Mouse (Mus musculus): Measurements from ENCODE around the gene Phex.

Phex gene

DNA sequence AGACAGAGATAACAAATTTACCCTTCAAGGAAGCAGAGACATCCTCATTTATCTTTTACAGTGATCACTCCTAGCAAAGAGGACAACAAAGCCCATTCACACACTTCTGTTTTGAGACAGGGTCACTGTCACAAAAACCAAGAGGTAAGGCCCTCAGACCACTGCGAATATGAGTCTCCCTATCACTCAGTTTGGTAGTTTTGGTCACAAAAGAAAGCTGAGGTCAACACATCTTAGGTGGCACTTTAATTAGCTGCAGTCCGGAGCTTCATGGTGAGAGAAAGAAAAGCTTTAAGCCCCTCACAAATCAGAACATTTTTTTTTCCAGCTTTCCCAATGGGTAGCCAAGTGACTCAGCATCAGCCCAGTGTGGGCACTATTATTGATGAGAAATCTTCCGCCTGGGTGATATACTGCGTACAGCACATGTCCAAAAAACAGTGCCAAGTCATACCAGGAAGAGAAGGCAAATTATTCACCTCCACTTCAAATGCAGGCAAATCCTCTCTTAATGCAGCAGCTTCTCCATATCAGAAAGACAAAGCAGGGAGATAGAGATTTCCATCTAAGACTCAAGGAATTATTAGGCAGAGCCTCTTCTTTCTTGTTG, 108.2 kb downstream of the Phex start:
- no peak for DNase-seq

GRCm38 (mm10) chrX:157305852-157306232, 109.3 kb downstream of the Phex start:
- DNase-seq: no peak

DNA sequence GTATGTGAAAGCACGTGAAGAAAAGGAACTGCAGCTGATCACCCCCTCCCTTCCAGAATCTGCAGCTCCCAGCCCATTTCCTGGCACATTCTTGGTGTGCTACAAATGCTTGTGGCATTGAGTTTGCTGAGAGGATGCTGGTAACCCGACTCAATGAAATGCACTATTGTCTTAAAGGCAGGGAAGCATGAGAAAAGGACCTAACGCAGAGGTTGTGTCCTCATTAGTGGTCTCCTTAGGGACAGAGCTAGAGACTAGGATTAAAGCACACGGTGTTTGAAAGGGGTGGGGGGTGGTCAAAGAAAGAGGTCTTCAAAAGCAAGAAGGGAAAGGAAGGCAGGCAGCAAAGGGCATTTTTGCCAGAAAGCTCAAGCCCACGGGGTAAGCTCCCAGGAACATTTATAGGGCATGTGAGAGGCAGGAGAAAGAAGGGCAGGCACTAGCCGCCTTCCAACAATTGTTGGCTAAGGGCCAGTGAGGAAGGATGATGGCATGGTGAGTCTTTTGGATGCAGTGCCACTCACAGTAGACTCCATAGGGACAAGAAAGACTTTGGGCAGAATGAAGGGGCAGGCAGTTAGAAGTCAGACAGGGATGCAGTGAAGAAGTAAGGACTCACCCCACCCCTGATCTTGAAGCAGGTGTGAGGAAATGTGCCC, 109.8 kb downstream of the Phex start:
- DNase-seq: no peak

- no peak for DNase-seq
Observed at GRCm38 (mm10) chrX:157292411-157292810, 122.7 kb downstream of the Phex start.

GRCm38 (mm10) chrX:157276581-157276980, 138.5 kb downstream of the Phex start:
- no peak for DNase-seq

GRCm38 (mm10) chrX:157273291-157273690, 141.8 kb downstream of the Phex start:
- DNase-seq: no peak

GRCm38 (mm10) chrX:157271609-157272008, 143.5 kb downstream of the Phex start:
- no peak for DNase-seq

DNA sequence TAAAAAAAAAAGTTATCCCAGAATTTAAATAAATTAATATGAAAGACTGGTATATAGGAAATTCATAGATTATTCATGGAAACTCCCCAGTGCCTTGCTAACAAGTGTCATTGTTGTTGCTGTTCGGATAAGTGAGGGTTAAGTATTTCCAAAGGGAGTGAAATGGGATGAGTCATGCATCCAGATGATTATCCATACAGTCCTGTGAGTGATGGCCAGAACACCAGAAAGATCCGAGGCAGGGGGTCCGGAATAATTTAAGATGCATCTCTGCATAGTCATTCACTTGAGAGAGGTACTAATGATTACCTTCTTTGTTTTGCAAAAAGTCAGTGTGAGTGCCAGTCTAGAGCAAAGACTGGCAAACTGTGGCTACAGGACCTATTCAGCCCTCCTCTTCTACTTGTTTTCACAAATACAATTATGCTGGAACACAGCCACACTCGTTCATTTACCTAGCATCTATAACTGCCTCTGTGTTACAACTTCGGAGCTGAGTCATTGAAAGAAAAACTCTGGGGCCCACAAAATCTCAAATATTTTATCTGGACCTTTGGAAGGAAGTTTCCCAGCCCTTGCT, 145.3 kb downstream of the Phex start:
- DNase-seq: no peak

GRCm38 (mm10) chrX:157268141-157268540, 147.0 kb downstream of the Phex start:
- DNase-seq: no peak

DNA sequence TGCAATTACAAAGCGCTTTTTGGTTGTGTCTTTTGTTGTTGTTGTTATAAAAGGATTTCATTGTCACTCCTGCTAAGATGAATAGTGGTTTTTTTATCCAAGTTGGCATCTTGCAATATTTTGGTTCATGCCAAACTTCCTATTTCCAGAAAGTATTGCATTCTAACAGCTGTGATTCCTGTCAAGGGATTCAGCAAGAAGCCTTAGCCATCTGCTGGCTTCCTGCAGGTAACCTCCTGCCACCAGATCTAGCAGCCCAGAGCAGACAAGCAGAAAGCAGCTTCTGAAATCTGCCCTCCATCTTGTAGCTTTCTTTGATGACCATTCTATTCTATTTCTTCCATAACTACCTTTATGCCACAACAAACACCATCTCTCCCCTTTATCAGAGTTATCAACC, 212.4 kb downstream of the Phex start:
- DNase-seq: no peak

- peak; percentile 25 for DNase-seq
Observed at GRCm38 (mm10) chrX:157184167-157184566, 230.9 kb downstream of the Phex start.

- no peak for DNase-seq
Observed at GRCm38 (mm10) chrX:157180845-157181244, 234.3 kb downstream of the Phex start.

DNA sequence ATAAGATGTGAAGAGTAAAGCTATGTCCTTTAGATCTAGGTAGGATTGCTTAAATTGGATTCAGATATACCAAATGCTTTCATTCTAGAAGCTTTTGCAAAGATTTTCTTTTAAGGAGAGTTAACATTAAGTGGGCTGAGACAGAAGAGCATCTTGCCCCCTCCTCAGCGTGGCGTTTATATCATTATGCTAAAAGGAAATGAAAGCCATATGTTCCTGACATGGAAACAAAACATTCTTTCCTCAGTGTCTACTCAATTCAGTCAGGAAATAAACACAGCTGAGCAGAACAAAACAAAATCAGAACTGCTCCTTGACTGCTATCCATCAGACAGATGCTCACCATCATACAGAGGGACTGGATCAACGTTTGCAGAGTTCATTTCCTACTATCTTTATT, 251.0 kb downstream of the Phex start:
- DNase-seq: no peak

- DNase-seq: no peak
Observed at GRCm38 (mm10) chrX:157163394-157163793, 251.7 kb downstream of the Phex start.

GRCm38 (mm10) chrX:157144675-157145074, 270.4 kb downstream of the Phex start:
- DNase-seq: no peak

- DNase-seq: peak; percentile 4
Observed at GRCm38 (mm10) chrX:157139601-157140000, 275.5 kb downstream of the Phex start.

All from layer of hippocampus, adult 9-11 months (tissue).